Mouse (Mus musculus) stomach, postnatal 0 days (tissue): ENCODE data around the gene Ccdc13.

Experiments
- CTCF ChIP-seq: IDR thresholded peaks from 2 replicates; pipeline ENCODE4 v1.5.1; 2016; ENCODE audit warnings: antibody characterized with exemption, low read depth, mild to moderate bottlenecking, moderate library complexity
- EP300 ChIP-seq: optimal IDR thresholded peaks from 2 replicates; pipeline ENCODE3; 2016; ENCODE audit warnings: antibody characterized with exemption

DNA sequence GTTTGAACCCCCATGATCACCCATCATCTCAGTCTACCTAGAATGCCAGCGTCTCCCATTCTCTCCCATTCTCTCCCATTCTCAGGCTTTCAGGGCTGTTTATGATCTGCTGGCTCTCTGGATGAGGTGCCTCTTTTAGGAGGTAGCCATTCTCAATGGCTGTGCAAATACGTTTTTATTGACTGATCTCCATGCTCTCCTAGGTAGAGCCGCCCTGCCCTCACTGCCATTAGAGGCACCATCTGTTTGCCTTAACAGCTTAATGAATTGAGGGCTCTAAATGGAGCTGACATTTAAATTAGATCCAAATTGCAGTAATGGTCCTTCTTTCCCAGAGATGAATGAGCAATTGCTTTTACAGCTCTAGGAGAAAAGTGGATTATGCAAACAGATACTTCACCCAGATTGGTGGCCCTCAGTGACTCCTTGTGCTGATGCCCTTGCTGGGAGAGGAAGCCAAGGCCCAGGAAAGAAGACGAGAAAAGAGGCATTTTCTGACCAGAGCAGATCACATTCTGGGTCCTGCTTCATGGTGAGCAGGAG, 30.8 kb upstream of the Ccdc13 start:
- no peak for TF ChIP-seq CTCF
- no peak for TF ChIP-seq EP300
